Mouse (Mus musculus) embryonic facial prominence, embryonic 10.5 days (tissue): ENCODE data around the gene Sh3bgrl3. TPM values are rescaled to one million over a fixed set of nuclear protein-coding genes. Genes with fewer than 3 reads are reported as not detected.
A peak's percentile ranks its signal among the peaks of the same experiment; 100 is the strongest.
"Not testable (repeated sequence)": the region's sequence is repeated elsewhere in the genome, so short reads cannot be mapped to it uniquely, and the experiment has no call there.

Source experiments
- DNase-seq: peaks from one replicate; pipeline ENCODE4 v3.0.0-alpha.2; 2017; ENCODE audit warnings: low spot score
- H3K27ac ChIP-seq: fragments of 300-500 bp; sonication (generic); replicated peaks from 2 replicates; pipeline ENCODE4 v1.5.1; 2016; ENCODE audit warnings: mild to moderate bottlenecking
- H3K27me3 ChIP-seq: fragments of 300-500 bp; sonication (generic); replicated peaks from 2 replicates; pipeline ENCODE4 v1.6.1; 2016; ENCODE audit warnings: low read depth, mild to moderate bottlenecking; ENCODE audit not compliant: poor library complexity, severe bottlenecking
- H3K36me3 ChIP-seq: fragments of 300-500 bp; sonication (generic); replicated peaks from 2 replicates; pipeline ENCODE4 v1.6.1; 2016; ENCODE audit warnings: mild to moderate bottlenecking, moderate library complexity
- H3K4me1 ChIP-seq: fragments of 300-500 bp; sonication (generic); 2 replicates; pipeline ENCODE4 v1.6.1; 2016
- H3K4me3 ChIP-seq: fragments of 300-500 bp; sonication (generic); 2 replicates; pipeline ENCODE4 v1.5.1; 2016; ENCODE audit warnings: mild to moderate bottlenecking, moderate library complexity
- H3K9me3 ChIP-seq: fragments of 300-500 bp; sonication (generic); 2 replicates; pipeline ENCODE4 v1.6.1; 2016; ENCODE audit warnings: mild to moderate bottlenecking
- WGBS: fragments of 180-500 bp; shearing (Covaris S2); methylation state at CpG from one replicate; pipeline ENCODE4 v1.1.7; 2016; 5-methylcytosine and 5-hydroxymethylcytosine counted together
- polyA plus RNA-seq: library from polyadenylated mRNA; unstranded; fragments of >200 nt; fragmentation: Nextera tagmentation; extraction: Ambion mirVana; gene quantifications from 2 replicates; pipeline ENCODE4 v1.2.1, GENCODE M21; 2016

Gene Sh3bgrl3
- 300 and 316 TPM in 2 replicates for polyA plus RNA-seq

DNA sequence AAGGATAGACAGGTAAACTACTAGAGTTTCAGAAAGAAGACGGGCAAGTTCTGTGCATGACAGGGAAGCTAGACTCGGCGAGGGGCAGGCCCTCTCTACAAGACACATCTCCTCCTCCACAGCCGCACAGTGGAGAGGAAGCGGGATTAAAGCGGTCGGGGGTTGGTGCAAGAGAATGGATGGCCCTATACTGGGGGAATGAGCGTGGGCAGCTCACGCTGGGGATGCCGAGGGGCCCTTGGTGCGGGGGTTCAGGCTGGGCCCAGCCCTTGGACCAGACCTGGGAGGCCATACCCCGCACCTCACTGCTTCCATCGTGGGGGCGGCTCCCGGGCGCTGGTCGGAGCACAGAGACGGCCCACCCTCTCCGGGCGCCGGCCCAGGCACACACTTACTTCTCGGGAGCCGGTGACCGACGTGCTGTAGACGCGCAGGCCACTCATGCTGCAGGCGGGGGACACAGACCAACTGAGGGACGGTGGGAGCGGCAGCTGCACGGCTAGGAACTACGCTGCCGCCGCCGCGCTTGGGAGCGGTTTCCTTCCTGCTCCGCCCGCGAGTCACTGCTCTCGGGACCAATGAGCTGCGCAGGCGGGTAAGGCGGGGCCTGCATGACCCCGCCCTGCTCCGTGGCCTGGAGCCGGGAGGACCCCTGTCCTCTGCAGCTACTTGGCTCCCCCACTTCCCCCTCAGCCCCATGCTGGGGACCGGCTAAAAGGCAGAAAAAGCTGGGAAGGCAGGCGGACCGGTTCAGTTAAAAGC lies at the start of gene Sh3bgrl3:
TSS of gene Sh3bgrl3 (minus strand) at position 569 of the 762 bp plus-strand sequence.
- Histone ChIP-seq H3K27ac (peak within 1 kb of the TSS; percentile 88), H3K36me3 (peaks cover 50% of the 10 kb centered on the region), H3K9me3 (no peaks in the 10 kb centered on the region), H3K27me3 (0 out of 2 replicates have a peak, but pooled peaks cover 4% of the 10 kb centered on the region), H3K4me3 (peak within 1 kb of the TSS; percentile 92), H3K4me1 (peaks cover 56% of the 10 kb centered on the region)
- peak; percentile 92 for DNase-seq
- WGBS, result under 1% methylated on average over 50 of the region's 50 CpGs

DNA sequence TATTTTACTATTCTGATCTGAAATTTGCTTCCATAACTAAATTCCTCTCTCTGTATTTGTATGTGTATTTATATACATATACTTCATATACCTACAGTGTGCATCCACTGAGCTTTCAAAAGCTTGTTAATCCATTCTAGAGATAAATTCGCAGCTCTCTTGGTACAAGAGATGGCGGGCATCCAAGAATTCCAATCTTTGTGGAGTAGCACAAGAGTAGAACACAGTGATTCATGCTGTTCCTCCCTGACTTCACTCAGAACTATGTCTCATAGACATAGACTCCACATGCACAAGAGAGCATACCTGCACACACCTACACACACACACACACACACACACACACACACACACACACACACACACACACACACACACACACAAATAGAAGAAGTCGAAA lies 43.8 kb upstream of the Sh3bgrl3 start:
- 89% methylated on average over 3 of the region's 3 CpGs for WGBS
- no peak for DNase-seq
- H3K27me3 ChIP-seq, result no peaks in the 10 kb centered on the region
- H3K4me1 ChIP-seq, result no peaks in the 10 kb centered on the region
- no peak overlapping the region for H3K27ac ChIP-seq
- H3K4me3 ChIP-seq, result no peak overlapping the region
- no peaks in the 10 kb centered on the region for H3K9me3 ChIP-seq
- H3K36me3 ChIP-seq, result peaks cover 34% of the 10 kb centered on the region

DNA sequence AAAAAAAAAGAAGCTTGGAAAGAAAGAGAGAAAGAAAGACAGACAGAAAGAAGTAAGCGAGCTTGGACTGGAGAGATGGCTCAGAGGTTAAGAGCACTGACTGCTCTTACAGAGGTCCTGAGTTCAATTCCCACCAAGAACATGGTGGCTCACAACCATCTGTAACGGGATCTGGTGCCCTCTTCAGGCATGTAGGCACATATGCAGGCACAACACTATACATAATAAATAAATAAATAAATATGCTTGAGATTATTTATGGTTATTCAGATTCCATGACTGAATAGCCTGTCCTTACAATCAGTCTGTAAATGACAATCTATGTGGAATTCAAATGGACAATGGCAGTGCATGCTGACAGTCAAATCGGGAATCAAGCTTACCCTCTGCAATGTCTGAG lies 38.3 kb upstream of the Sh3bgrl3 start:
- Histone ChIP-seq H3K4me1 (no peaks in the 10 kb centered on the region), H3K9me3 (no peaks in the 10 kb centered on the region), H3K36me3 (peaks cover 48% of the 10 kb centered on the region), H3K27me3 (no peaks in the 10 kb centered on the region), H3K4me3 (no peak overlapping the region), H3K27ac (no peak overlapping the region)
- DNase-seq, result no peak
- 92% methylated on average over 3 of the region's 3 CpGs for WGBS

DNA sequence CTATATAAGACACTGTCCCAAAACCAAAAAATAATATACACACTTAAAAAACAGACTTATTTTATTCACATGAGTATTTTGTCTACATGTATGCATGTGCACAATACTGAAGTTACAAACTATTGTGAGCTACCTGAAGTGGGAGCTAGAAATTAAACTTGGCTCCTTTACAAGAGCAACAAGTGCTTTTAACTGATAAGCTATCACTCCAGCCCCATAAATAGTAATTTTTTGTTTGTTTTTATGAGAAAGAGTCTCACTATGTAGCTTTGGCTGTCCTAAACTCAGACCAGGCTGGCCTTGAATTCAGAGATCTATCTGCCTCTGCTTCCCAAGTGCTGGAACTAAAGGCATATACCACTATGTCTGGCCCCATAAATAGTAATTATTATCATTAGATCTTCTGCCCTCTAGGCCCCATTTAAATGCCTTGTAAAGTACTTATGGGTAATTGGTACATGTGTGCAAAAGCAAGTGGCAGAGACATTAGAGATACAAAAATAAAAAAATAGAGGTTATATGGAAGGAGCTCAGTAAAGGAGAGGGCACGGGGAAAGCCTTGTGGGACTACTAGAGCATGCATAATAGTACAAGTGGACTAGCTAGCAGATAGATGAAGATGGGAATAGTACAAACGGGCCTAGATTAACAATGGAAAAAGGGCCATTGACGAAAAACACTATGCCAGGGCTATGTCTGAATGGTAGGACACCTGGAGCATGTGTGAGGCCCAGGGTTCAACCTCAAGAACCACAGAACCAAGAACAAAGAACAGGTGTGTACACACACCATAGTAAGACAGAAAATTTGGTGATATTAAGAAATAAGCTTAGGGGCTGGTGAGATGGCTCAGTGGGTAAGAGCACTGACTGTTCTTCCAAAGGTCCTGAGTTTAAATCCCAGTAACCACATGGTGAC lies 37.2 kb upstream of the Sh3bgrl3 start:
- Histone ChIP-seq H3K36me3 (peaks cover 39% of the 10 kb centered on the region), H3K4me3 (no peak overlapping the region), H3K27me3 (no peaks in the 10 kb centered on the region), H3K27ac (no peak overlapping the region), H3K4me1 (no peaks in the 10 kb centered on the region), H3K9me3 (no peaks in the 10 kb centered on the region)
- 93% methylated on average over 3 of the region's 3 CpGs for WGBS
- DNase-seq, result no peak

DNA sequence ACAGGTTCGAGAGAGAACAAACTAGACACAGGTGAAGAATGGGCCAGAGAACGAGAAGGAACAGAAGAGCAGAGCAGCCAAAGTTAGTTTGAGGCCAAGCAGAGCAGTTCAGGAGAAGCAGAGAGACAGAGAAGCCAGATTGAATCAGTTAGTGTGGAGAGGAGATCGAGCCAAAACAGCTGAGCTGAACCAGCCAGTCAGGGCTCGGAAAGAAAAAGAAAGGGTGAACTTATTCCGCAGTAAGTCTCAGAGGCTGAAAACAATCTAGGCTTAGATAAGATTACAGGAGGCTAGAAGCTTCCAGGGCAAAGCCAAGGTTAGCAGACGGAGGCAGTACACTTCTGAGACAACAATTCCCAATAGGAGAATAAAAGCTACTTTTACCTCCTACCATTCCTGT lies 36.4 kb upstream of the Sh3bgrl3 start:
- H3K27me3 ChIP-seq, result no peaks in the 10 kb centered on the region
- H3K27ac ChIP-seq, result no peak overlapping the region
- no peak overlapping the region for H3K4me3 ChIP-seq
- no peak for DNase-seq
- no peaks in the 10 kb centered on the region for H3K4me1 ChIP-seq
- H3K36me3 ChIP-seq, result peaks cover 39% of the 10 kb centered on the region
- H3K9me3 ChIP-seq, result no peaks in the 10 kb centered on the region
- WGBS, result 83% methylated on average over 6 of the region's 6 CpGs

DNA sequence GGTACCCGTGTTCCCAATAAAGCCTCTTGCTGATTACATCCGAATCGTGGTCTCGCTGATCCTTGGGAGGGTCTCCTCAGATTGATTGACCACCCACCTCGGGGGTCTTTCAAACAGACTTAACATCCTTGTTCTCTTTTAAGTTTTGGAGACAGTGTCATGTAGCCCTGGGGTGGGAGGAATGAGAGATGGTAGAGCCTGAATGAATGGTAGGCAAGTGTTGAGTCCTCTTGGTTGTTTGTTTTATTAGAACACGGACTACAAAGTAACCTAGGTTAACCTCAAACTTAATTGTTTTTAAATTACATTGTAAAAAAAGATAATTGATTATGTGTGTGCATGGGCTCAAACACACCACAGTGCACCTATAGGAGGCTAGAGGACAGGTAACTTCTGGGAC lies 36.0 kb upstream of the Sh3bgrl3 start:
- H3K36me3 ChIP-seq, result peaks cover 39% of the 10 kb centered on the region
- no peak for DNase-seq
- WGBS, result 94% methylated on average over 6 of the region's 6 CpGs
- no peaks in the 10 kb centered on the region for H3K9me3 ChIP-seq
- no peak overlapping the region for H3K4me3 ChIP-seq
- H3K4me1 ChIP-seq, result no peaks in the 10 kb centered on the region
- H3K27me3 ChIP-seq, result no peaks in the 10 kb centered on the region
- H3K27ac ChIP-seq, result no peak overlapping the region

DNA sequence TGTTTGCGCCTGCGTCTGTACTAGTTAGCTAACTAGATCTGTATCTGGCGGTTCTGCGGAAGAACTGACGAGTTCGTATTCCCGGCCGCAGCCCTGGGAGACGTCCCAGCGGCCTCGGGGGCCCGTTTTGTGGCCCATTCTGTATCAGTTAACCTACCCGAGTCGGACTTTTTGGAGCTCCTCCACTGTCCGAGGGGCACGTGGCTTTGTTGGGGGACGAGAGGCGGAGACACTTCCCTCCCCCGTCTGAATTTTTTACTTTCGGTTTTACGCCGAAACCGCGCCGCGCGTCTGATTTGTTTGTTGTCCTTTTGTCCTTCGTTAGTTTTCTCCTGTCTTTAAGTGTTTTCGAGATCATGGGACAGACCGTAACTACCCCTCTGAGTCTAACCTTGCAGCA lies 31.5 kb upstream of the Sh3bgrl3 start:
- 9% methylated on average over 30 of the region's 30 CpGs for WGBS
- DNase-seq, result peak; percentile 50
- H3K27ac ChIP-seq, H3K9me3 ChIP-seq, H3K27me3 ChIP-seq: not testable (repeated sequence)
- peak overlapping the region; percentile 62 for H3K4me3 ChIP-seq
- peaks cover 18% of the 10 kb centered on the region for H3K36me3 ChIP-seq
- H3K4me1 ChIP-seq, result peaks cover 16% of the 10 kb centered on the region

DNA sequence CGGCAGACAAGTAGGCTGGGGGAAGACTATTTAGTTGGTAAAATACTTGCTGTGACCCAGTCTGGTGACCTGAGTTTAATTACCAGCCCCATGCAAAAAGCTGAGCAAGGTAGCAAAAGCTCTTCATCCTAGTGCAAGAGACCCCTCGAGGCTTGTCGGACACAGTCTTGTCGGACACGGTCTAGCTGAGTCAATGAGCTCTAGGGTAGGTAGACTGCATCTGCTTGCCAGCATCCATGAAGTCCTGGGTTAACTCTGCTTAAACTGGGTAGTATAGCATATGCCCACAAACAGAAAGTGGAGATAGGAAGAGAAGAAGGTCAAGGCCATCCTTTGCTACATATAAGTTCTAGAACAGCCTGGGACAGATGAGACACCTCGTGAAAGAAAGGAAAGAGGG lies 30.2 kb upstream of the Sh3bgrl3 start:
- Histone ChIP-seq H3K27me3 (0 out of 2 replicates have a peak, but pooled peaks cover 8% of the 10 kb centered on the region), H3K27ac (no peak overlapping the region), H3K36me3 (peaks cover 25% of the 10 kb centered on the region), H3K4me1 (peaks cover 16% of the 10 kb centered on the region), H3K9me3 (no peaks in the 10 kb centered on the region), H3K4me3 (no peak overlapping the region)
- DNase-seq, result no peak
- WGBS, result 85% methylated on average over 6 of the region's 6 CpGs

DNA sequence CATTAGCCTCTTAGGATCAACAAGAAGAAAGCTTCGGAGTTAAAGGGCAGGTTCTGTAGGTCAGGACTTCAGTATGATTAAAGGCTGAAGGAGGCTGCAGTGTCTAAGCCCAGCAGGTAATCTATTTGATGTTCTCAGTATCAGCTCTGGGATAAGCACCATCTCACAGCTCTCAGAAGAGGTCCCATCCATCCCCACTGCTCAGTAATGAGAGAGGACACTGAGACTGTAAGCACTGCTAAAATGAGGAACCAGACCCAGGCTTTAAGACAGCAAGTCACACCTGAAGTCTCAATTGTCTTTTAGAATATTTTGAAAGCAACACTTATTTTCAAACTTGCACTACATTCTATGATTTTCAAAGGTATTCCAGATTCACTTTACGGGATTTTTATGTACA lies 29.0 kb upstream of the Sh3bgrl3 start:
- Histone ChIP-seq H3K9me3 (no peaks in the 10 kb centered on the region), H3K4me3 (no peak overlapping the region), H3K4me1 (peaks cover 16% of the 10 kb centered on the region), H3K27me3 (0 out of 2 replicates have a peak, but pooled peaks cover 8% of the 10 kb centered on the region), H3K27ac (no peak overlapping the region), H3K36me3 (peaks cover 36% of the 10 kb centered on the region)
- 85% methylated on average over 2 of the region's 2 CpGs for WGBS
- DNase-seq, result no peak

DNA sequence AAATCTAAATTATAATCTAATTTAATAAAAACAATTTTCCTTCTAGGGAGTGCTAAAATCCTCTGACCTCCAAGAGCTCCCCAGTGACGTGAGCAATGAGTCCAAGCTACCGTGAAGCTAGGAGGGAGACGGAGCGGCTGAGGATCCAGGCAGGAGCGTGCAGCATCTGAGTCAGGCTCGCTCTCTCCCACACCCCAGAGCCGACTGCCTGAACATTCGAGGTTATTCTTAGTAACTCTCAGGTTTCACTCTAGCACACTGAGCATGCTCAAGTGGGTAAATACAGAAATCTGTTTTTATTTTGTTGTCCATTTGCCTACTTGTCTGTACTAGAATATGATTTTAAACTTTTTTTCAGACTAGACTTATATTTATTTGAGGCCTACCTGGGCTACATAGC lies 28.2 kb upstream of the Sh3bgrl3 start:
- no peak for DNase-seq
- peaks cover 44% of the 10 kb centered on the region for H3K36me3 ChIP-seq
- H3K4me3 ChIP-seq, result no peak overlapping the region
- H3K27ac ChIP-seq, result no peak overlapping the region
- peaks cover 16% of the 10 kb centered on the region for H3K4me1 ChIP-seq
- H3K9me3 ChIP-seq, result no peaks in the 10 kb centered on the region
- H3K27me3 ChIP-seq, result 0 out of 2 replicates have a peak, but pooled peaks cover 8% of the 10 kb centered on the region
- 52% methylated on average over 8 of the region's 8 CpGs for WGBS

DNA sequence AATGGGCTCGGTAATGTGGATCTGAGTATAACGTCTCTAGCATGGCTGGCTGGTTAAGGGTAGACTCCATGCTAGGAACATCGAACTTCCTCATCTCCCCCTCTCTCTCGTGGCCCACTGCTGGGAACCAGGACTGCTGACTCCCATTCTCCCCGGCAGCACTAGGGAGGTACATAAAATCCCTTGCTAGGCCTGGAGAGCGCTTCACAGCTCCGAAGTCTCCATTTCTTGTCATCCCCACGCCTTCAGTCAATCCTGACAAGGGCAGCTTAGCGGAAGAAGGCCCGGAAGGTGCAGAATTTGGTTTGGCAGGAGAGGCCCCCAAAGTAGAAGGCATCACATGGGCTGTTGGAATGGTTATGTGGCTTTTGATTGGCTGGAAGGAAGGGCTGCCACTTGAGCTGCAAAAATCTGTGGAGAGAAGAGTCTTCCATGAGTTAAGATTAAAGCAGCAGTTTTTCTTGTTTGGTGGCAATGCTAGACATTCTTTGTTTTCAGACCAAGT lies 27.4 kb upstream of the Sh3bgrl3 start:
- no peaks in the 10 kb centered on the region for H3K9me3 ChIP-seq
- WGBS, result 93% methylated on average over 10 of the region's 10 CpGs
- peaks cover 16% of the 10 kb centered on the region for H3K4me1 ChIP-seq
- no peak overlapping the region for H3K4me3 ChIP-seq
- H3K27me3 ChIP-seq, result 0 out of 2 replicates have a peak, but pooled peaks cover 8% of the 10 kb centered on the region
- no peak overlapping the region for H3K27ac ChIP-seq
- peaks cover 52% of the 10 kb centered on the region for H3K36me3 ChIP-seq
- no peak for DNase-seq

DNA sequence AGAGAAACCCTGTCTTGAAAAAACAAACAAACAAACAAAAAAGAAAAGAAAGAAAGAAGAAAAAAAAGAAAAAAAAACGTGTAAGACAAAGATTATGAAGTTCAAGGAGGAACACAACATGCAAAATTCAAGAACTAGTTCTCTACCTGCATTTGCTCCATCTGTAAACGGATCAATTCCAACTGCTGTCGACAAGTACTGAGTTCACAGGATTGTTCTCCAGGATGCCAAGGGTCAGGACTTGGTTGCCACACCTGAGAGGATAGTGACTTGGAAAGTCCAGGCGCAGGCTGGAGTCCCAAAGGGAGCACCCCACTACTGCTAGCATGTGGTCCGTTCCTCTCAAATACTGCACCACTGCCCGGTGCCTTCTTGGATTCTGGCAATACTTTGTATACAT lies 26.9 kb upstream of the Sh3bgrl3 start:
- no peak overlapping the region for H3K4me3 ChIP-seq
- H3K9me3 ChIP-seq, result no peaks in the 10 kb centered on the region
- no peak overlapping the region for H3K27ac ChIP-seq
- peaks cover 16% of the 10 kb centered on the region for H3K4me1 ChIP-seq
- DNase-seq, result no peak
- peaks cover 57% of the 10 kb centered on the region for H3K36me3 ChIP-seq
- WGBS, result 85% methylated on average over 6 of the region's 6 CpGs
- 0 out of 2 replicates have a peak, but pooled peaks cover 8% of the 10 kb centered on the region for H3K27me3 ChIP-seq
